Mouse (Mus musculus): Measurements from ENCODE around the gene Kcnd1.
"Not testable (repeated sequence)": the region's sequence is repeated elsewhere in the genome, so short reads cannot be mapped to it uniquely, and the experiment has no call there.

Kcnd1 gene

DNA sequence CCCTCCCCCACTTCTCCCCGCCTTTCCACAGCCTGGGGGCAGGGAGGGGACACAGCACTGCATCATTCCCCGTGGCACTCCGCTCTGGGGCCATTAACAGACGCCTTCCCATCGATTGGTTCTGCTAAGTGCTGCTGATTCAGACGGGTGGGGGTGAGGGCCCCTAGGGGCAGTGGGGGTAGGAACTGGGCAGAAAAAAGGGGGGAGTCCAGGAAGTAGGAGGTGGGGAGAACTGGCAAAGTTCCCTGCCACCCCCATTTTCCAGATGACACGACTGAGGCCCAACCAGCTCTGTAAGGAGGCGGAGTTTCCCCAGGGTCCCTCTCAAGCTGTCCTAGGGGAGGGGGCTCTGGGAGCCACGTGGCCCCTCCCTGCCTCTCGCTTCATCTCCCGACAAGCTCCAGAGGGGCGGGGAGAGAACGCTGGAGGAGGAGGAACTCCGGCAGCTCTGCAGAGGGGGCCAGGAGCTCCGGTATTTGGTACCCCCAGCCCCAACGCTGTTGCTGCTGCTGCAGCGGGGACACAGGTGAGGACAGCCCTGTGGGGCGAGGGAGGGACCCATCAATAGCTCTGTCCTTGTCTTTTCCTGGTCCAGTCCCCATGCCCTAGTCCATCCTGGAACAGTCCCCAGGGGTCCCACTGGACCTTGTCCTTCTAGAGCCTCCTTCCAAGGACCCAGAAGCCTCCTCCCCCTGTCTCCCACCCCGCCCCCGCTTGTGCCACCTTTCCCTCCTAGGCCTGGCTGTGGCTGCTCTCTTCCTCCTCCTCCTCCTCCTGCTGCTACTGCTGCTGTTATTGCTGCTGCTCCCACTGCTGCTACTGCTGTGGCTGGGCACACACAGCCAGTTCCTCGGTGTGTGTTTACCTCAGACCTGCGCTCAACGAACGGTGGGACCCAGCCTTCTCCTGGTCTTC is at the start of gene Kcnd1:
TSS of gene Kcnd1 (plus strand) at position 425 of the 915 bp plus-strand sequence.
- DNase-seq (ENCODE audit: low read depth, low spot score) = no peak

DNA sequence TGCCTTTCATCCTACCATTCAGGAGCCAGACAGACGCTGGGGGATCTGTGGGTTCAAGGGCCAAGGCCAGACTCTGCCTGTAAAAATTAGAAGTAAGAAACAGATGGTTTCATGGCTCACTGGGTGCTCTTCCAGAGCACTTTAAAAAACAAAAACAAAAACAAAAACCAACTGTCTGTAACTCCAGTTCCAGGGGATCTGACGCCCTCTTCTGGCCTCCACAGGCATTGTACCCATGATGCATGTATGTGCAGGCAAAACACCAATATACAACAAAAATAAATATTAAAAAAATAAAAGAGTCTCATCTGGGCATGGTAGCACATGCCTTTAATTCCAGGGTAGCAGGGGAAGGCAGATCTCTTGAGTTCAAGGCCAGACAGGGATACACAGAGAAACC is 49.3 kb upstream of the Kcnd1 start:
- no peak for DNase-seq (ENCODE audit: low read depth, low spot score)

DNA sequence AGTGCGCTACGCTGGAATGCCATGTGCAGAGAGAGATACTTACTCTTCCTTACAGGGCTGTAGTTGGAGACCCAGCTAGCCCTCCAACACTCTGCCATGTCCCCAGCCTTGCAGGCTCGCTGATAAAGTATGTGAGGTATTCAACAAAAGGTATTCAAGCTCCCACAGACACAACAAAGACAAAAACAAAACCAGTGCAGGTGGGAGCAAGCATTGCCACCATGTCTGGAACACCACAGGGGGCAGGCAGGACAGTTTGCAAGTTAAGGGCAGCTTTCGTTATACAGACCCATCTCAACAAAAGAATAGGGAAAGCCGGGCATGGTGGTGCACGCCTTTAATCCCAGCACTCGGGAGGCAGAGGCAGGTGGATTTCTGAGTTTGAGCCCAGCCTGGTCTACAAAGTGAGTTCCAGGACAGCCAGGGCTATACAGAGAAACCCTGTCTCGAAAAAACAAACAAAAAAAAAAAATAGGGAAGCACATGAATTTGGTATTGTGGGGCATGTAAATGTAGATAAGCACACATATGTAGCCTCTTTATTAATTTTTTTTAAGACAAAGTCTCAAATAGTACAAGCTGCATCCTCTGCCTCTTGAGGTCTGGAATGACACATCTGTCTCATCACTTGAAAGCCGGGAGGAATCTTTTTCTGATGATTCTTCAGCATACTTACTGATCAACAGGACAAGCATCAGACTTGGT is 46.4 kb upstream of the Kcnd1 start:
- no peak for DNase-seq (ENCODE audit: low read depth, low spot score)

DNA sequence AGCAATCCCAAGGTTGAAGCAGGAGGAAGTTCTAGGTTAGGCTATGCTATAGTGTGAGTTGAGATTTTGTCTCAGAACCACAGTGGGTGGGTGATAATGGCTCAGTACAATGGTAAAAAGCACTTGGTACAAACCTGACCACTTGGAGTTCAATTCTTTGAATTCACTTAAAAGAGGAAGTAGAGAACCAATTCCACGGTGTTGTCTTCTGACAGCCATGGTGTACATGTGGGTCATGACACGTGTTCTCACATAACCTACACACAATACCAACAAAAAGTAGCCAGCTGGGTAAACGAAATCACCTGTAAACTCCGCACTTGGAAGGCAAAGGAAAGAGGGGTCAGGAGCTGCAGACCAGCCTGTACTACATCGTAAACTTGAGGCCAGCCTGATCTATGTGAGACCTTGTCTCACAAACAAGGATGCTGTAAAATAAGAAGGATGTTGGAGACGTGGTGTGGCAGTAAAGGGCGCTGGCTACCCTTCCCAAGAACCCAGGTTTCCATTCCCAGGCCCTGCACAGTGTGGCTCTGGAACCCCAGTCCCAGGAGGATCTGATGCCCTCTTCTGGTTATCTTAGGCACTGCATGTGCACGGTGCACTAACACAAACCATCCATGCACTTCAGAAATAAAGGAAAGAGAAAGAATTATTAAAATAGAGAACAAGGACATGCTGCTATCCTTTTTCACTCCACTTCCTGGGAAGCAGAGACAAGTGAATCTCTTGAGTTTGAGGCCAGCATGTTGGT is 45.6 kb upstream of the Kcnd1 start:
- no peak for DNase-seq (ENCODE audit: low read depth, low spot score)

DNA sequence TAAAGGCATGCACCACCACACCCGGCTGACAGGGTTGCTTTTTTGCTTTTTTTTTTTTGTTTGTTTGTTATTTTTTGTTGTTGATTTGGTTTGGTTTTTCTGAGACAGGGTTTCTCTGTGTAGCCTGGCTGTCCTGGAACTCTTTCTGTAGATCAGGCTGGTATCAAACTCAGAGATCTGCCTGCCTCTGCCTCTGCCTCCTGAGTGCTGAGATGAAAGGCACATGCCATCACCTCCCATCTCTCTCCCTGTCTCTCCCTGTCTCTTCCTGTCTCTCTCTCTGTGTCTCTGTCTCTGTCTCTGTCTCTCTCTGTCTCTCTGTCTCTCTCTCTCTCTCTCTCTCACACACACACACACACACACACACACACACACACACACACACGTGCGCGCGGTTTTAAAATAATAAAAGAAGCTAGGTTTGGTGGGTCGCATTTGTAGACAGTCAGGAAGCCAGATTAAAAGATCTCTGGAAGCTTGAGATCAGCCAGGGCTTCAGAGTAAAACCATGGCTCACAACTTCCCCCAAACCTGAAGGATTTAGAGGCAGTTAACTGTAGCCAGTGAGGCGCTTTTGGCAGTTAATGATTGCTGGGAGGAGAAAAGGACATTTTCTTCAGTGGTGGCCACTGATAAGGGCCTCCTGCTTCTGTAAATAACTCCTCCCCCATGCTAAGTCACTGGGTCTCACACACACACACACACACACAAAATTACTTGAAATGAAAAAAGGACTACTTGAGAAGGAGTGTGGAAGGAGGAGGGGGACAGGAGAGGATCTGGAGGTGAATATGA is 43.4 kb upstream of the Kcnd1 start:
- DNase-seq (ENCODE audit: low read depth, low spot score) = no peak

DNA sequence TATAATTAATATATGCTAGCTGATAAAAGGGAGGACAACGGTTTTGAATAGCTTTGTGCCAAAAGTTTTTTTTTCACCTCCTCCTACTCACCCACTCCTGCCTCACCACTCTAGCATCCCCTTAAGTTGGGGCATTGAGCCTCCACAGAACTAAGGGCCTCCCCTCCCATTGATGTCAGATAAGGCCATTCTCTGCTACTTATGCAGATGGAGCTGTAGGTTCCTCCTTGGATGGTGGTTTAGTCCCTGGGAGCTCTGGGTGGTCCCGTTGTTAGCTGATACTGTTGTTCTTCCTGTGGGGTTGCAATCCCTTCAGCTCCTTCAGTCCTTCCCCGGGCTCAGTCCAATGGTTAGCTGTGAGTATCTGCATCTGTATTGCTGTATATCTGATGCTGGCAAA is 42.8 kb upstream of the Kcnd1 start:
- no peak for DNase-seq (ENCODE audit: low read depth, low spot score)

DNA sequence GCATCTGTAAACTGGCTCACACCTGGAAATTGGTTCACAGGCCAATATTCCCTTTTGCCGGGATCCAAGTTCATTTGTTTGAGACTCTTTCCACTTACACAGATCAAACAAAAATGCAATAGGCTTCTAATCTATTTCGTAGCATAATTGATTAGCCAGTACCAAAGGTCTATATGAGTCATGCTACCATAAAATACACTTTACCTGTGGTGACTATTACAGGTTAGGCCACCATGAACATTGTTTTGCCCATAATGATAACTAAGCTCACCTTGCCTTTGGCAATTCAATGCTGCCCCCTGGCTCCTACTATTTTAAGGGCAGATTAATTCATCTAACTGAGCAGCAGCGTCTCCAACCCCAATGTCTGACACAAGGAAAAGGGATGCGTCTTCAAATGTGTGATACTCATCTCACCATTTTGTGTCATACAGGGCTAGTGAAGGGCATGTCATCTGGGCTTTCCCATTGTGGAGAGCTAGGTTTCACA is 39.4 kb upstream of the Kcnd1 start:
- DNase-seq (ENCODE audit: low read depth, low spot score) = no peak

DNA sequence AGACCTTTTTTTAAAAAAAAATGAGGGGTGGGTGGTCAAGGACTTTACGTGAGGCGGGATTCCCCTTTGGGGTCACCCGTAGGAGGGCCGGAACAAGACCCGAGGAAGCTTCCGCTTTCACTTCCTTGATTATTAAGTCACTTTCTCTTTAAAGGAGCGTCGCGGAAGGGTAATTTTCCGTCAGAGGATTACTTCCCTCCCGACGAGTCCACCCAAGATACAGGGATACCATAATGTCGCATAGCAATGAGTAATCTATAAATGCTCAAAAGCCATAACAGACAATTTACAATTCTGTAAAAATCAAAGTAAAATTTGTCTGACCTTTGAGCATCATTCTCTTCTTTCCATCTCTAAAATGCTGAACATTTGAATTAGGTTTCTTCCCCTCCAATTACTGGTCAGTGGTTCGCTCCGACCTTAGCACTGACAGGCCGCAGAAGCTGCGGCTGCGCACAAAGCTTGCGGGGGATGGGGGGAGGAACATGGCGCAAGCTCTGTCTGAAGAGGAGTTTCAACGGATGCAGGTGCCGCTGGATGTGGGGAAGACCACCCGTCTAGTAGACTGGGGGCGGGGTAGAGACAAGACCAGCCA is 32.5 kb upstream of the Kcnd1 start, which contains the start of gene Gripap1:
TSS of gene Gripap1 (plus strand) at position 224 of the 595 bp plus-strand sequence.
- DNase-seq (ENCODE audit: low read depth, low spot score) = peak; percentile 94

DNA sequence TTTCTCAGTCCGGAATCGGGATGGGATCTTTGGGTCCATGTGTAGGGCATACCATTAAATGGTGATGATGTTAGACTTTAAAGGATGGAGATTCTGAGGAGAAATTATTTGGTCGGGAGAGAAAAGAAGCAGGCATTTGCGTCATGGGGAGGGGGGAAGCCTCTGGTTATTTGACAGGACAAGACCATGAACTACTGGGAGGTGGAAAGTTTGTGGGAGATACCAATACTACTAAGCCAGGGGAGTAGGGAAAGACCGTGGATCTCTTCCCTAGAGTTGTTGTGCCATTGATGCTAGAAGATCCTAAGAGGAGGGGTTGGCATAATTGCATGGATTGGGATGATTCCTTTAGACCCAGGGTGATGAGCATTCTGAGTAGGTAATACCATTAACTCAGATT is 31.8 kb upstream of the Kcnd1 start:
- DNase-seq (ENCODE audit: low read depth, low spot score) = no peak

DNA sequence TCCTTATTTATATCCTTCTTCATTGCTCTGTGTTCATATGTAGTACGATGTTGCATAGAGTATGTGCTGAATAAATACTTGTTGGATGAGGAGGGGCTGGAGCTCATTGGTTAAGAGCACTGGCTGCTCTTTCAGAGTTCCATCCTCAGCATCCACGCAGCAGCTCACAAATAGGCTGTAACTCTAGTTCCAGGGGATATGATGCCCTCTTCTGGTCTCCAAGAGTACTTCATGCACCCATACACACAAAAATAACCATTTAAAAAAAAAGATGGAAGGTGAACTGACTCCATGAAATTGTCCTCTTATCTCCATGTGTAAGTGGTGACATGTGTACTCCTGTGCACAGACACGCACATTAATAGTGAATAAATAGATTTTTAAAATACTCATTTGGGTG is 28.7 kb upstream of the Kcnd1 start:
- DNase-seq (ENCODE audit: low read depth, low spot score) = no peak

DNA sequence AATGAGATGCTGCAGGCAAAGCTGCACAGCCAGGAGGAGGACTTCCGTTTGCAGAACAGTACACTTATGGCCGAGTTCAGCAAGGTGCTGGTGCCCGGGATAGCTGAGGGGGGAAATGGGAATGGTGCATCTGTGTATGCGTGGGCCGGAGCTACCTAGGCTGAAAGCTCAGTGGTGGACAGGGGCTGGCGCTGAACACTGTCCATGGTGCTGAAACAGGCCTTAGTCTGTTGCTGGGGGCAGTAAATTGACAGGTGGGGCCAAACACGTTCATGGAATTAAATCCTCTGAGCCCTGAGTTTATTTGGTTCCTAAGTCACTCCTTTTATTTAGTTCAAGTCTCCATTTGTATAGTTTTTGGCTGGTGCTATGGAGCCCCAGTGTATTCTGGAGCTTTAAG is 27.1 kb upstream of the Kcnd1 start:
- DNase-seq (ENCODE audit: low read depth, low spot score) = no peak

DNA sequence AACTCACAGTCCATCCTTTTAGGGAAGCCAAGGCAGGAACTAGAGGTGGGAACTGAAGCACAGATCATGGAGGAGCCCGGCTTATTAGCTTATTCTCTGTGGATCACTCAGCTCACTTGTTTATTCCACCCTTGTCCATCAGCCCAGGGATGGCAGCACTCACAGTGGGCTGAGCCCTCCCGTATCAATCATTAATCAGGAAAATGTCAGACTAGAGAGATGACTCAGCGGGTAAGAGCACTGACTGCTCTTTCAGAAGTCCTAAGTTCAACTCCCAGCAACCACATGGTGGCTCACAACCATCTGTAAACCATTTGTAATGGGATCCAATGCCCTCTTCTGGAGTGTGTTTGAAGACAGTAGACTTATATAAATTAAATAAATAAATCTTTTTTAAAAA is 24.8 kb upstream of the Kcnd1 start:
- DNase-seq (ENCODE audit: low read depth, low spot score) = no peak

DNA sequence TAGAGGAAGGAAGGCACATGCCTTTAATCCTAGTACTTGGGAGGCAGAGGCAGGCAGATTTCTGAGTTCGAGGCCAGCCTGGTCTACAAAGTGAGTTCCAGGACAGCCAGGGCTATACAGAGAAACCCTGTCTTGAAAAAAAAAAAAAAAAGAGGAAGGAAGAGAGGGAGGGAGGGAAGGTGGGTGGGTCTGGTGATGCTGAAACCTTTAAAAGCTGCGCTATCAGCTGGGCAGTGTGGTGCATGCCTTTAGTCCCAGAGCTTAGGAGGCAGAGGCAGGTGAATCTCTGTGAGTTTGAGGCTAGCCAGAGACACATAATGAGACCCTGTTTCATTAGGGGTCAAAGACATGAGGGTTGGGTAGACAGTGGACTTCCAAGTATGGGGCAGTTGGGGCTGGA is 19.9 kb upstream of the Kcnd1 start:
- DNase-seq (ENCODE audit: low read depth, low spot score) = not testable (repeated sequence)

DNA sequence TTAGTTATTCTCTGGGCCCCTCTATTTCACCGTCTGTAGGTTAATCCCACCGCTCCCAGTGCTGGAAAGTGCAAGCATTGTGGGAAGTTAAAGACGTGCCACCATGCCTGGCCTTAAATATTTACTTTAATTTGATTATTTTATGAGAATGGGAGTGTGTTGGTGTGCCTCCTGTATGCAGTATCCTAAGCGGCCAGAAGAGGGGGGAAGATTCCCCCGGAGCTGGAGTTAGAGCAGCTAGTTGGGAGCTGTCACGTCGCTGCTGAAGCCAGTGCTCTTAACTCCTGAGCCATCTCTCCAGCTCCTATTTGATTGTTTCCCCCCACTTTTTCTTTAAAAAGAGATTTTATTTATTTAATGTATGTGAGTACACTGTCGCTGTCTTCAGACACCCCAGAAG is 7.1 kb upstream of the Kcnd1 start:
- not testable (repeated sequence) for DNase-seq (ENCODE audit: low read depth, low spot score)

DNA sequence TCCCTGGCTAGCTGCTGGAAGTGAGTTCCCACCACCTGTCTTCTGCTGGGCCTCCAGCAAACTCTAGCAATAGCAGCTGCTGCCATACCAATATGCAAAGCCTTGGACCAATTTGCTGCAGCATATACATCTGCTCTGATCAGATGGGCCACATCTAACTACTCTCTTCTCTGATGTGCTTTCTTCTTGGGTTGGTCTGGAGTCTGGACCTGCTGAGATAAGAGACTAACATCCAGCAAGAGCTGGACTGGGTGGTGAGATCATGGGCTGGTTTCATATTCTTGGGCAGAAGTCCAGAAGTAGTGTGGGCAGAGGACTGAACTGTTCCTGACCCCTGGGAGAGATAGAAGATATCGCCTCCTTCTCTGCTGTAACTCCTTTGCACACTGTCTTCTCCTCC is 15.1 kb downstream of the Kcnd1 start:
- DNase-seq (ENCODE audit: low read depth, low spot score) = no peak

DNA sequence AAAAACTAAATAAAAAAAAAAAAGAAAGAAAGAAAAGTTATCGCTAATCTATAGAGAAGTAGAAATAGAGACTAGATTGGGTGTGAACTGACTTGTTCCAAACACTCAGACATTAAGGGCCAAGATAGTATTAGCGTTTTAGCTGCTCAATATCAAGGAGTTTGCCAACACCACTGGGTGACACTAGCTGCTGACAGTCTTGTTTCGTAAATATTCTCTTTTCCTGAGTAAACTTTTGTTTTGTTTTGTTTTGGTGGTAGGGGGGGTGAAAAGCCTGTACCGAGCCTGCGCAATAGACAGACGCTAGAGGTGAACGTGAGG is 18.7 kb downstream of the Kcnd1 start:
- no peak for DNase-seq (ENCODE audit: low read depth, low spot score)

DNA sequence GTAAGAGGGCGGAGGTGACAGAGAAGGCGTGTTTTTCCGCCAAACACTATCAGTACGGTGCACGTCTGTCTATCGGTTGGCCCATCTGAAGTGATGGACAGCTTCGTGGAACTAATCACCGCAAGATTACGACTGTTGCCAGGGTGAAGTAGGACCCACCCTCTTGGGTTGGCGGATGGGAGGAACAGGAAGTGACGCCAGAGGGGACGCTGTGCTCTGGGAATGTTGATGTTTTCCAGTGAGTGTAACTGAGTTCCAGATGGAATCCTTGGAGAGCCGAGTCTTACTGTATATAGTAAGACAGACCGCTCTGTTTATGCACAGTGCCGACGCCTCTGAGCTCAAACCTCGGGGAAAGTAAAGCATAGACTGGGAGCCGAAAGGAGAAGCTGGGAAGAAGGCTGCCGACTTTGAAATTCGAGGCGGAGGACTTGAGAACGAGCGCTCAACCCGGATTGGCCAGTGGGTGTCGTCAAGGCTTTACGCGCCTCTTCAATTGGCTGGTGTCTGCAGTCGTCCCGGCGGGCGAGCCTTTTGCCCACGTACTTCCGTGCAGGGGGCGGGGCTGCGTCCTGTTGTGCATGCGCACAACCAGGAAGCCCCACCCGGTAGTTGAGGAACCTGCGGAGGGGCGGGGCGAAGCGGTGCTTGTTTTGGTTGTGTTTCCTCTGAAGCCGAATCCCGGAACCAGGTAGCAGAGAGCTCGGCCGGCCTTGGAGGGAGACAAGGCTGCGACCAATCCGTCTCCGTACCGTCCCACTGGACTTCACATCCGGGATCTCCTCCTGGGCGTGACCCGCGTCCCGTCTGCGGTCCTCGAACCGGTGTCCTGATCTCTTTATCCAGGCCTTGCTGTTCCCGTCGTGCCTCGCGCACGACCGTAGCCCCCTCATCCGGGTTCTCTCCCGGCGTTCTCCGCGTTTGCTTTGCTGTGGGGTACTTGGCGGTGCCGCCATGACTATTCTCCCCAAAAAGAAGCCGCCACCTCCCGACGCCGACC is 19.4 kb downstream of the Kcnd1 start, which contains the start of gene Otud5:
TSS of gene Otud5 (plus strand) at position 202 of the 1,000 bp plus-strand sequence.
- DNase-seq (ENCODE audit: low read depth, low spot score) = peak; percentile 97

DNA sequence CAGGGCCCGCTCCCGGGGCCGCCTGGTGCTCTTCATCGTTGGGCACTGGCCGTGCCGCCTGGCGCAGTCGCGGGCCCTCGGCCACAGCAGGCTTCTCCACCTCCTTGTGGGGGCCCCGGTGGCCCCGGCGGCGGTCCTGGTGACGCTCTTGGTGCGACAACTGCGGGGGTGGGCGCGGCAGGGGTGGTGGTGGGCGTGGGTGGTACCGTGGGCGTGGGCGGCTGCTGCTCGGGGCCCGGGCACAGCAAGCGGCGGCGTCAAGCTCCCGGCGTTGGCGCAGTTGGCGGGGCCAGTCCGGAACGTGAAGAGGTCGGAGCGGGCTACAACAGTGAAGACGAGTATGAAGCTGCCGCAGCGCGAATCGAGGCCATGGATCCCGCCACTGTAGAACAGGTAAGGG is 20.2 kb downstream of the Kcnd1 start:
- DNase-seq (ENCODE audit: low read depth, low spot score) = no peak

DNA sequence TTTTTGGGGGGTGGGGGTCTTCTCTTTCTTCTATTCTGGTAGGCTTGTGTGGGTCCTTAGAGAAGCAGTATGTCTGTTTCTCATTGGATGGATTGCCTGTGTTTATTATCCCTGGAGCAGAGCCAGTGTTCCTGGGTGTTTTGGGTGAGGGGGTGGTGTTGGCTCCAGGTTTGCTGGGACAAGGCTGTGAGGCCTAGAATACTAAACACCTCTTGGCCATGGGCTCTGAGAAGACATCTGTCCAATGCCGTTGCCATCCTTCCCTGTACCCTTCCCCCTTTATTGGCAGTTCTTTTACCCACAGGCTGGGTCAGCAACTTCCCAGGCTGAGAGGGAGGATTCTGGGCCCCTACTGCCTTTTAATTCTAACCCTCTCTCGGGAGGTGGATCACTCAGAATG is 25.8 kb downstream of the Kcnd1 start:
- no peak for DNase-seq (ENCODE audit: low read depth, low spot score)

DNA sequence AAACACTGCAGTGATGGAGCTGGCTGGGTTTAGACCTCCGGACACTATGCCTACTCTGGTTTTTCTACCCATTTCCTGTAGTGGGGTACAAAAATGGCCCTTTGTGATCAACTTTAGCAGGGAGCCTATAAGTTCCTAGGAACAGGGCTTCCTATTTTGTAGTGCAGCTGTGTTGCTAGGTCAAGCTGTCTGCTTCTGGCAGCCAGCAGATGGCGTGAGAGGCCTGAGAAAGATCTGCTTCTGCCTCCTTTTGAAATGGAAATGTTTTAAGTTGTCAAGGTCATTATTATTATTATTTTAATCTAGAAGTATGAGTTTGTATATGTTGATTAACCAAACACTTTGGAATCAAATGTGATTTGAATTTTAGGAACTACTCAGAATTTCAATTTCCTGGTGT is 32.5 kb downstream of the Kcnd1 start:
- no peak for DNase-seq (ENCODE audit: low read depth, low spot score)
